Mouse (Mus musculus) ES-E14 (cell line): Measurements from ENCODE around the gene Mvd.

Experiments used
- CHD2 ChIP-seq: IDR thresholded peaks from 2 replicates; pipeline ENCODE4 v1.6.1; 2014; ENCODE audit warnings: mild to moderate bottlenecking, low read depth, low read length, inconsistent platforms
- HCFC1 ChIP-seq: IDR thresholded peaks from 2 replicates; pipeline ENCODE4 v1.6.1; 2012; ENCODE audit warnings: low read length, inconsistent platforms, borderline replicate concordance; ENCODE audit not compliant: insufficient read depth
- MAFK ChIP-seq: IDR thresholded peaks from 2 replicates; pipeline ENCODE4 v1.6.1; 2014; ENCODE audit warnings: mild to moderate bottlenecking, low read depth, low read length, inconsistent platforms; ENCODE audit not compliant: insufficient read depth
- ZC3H11A ChIP-seq: IDR thresholded peaks from 2 replicates; pipeline ENCODE4 v1.6.1; 2012; ENCODE audit warnings: low read depth, mild to moderate bottlenecking, inconsistent platforms, low read length, borderline replicate concordance
- ZNF384 ChIP-seq: IDR thresholded peaks from 2 replicates; pipeline ENCODE4 v1.6.1; 2012; ENCODE audit warnings: low read depth, low read length, inconsistent platforms

DNA sequence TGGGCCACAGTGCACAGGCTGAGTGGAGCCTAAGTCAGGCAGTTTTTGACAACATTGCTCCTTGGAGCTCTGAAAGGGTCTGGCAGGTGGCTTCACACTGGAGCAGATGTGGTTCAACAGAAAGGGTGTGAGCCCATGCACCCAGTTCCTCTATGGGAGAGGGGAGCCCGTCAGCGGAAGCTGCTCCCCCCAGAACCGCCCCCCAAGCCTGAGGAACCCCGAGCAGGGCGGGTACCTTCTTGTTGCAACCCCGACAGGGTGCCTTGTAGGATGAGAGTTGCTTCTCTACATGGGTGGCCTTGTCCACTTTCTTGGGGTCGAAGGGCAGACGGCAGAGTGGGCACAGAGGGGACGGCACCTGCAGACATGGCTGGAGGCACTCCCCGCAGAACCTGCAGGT, 26.7 kb upstream of the Mvd start:
- no peak for TF ChIP-seq ZNF384
- no peak for TF ChIP-seq HCFC1
- TF ChIP-seq CHD2 = no peak
- no peak for TF ChIP-seq ZC3H11A
- TF ChIP-seq MAFK = no peak
